Mouse (Mus musculus) forebrain, postnatal 0 days (tissue): ENCODE measurements around the gene Pqlc3. TPM values are rescaled to one million over a fixed set of nuclear protein-coding genes. Genes with fewer than 3 reads are reported as not detected.

Source experiments
- ATAC-seq: fragments of 200-750 bp; cut with Nextera tagmentation; 2 replicates; pipeline ENCODE4 v1.8.0; 2017; ENCODE audit warnings: mild to moderate bottlenecking, moderate library complexity
- DNase-seq: peaks from one replicate; pipeline ENCODE4 v3.0.0-alpha.2; 2015
- H3K27ac ChIP-seq: fragments of 300-500 bp; sonication (generic); 2 replicates; pipeline ENCODE4 v1.5.1; 2014; ENCODE audit warnings: low read depth, mild to moderate bottlenecking, antibody characterized with exemption, low read length, moderate library complexity, mixed read lengths
- H3K27me3 ChIP-seq: fragments of 300-500 bp; sonication (generic); 2 replicates; pipeline ENCODE4 v1.6.1; 2014; ENCODE audit warnings: mild to moderate bottlenecking, low read length, mixed read lengths; ENCODE audit not compliant: insufficient read depth
- H3K36me3 ChIP-seq: fragments of 300-500 bp; sonication (generic); 2 replicates; pipeline ENCODE4 v1.6.1; 2014; ENCODE audit warnings: mild to moderate bottlenecking, moderate library complexity; ENCODE audit not compliant: insufficient read depth
- H3K4me1 ChIP-seq: fragments of 300-500 bp; sonication (generic); 2 replicates; pipeline ENCODE4 v1.6.1; 2014; ENCODE audit warnings: antibody characterized with exemption; ENCODE audit not compliant: insufficient read depth
- H3K4me2 ChIP-seq: fragments of 300-500 bp; sonication (generic); 2 replicates; pipeline ENCODE4 v1.6.1; 2014; ENCODE audit warnings: low read depth, mild to moderate bottlenecking, moderate library complexity
- H3K4me3 ChIP-seq: fragments of 300-500 bp; sonication (generic); 2 replicates; pipeline ENCODE4 v1.5.1; 2014; ENCODE audit warnings: low read depth, low read length, mixed read lengths
- H3K9ac ChIP-seq: fragments of 300-500 bp; sonication (generic); 2 replicates; pipeline ENCODE4 v1.6.1; 2014; ENCODE audit warnings: mild to moderate bottlenecking
- H3K9me3 ChIP-seq: fragments of 300-500 bp; sonication (generic); 2 replicates; pipeline ENCODE4 v1.6.1; 2016; ENCODE audit warnings: low read length
- CTCF ChIP-seq: sonication (generic); IDR thresholded peaks from 2 replicates; pipeline ENCODE4 v1.5.1; 2016; ENCODE audit warnings: antibody characterized with exemption, control low read depth, low read depth
- WGBS: fragments of 180-500 bp; shearing (Covaris S2); extraction: QIAGEN DNeasy Blood & Tissue Kit; methylation state at CpG from one replicate; pipeline ENCODE4 v1.1.7; 2014; 5-methylcytosine and 5-hydroxymethylcytosine counted together
- polyA plus RNA-seq: library from polyadenylated mRNA; unstranded; fragments of >200 nt; fragmentation: Nextera tagmentation; extraction: Ambion mirVana; gene quantifications from 2 replicates; pipeline ENCODE4 v1.2.1, GENCODE M21; 2015
- total RNA-seq: library from RNA; depleted of rRNA; stranded (reverse); fragments of >200 nt; gene quantifications from 2 replicates; pipeline ENCODE4 v1.2.3, GENCODE M21; 2014

Gene Pqlc3
- total and polyA plus RNA-seq, 2 experiments from 2014 or later = 0.86 to 2.0 TPM

DNA sequence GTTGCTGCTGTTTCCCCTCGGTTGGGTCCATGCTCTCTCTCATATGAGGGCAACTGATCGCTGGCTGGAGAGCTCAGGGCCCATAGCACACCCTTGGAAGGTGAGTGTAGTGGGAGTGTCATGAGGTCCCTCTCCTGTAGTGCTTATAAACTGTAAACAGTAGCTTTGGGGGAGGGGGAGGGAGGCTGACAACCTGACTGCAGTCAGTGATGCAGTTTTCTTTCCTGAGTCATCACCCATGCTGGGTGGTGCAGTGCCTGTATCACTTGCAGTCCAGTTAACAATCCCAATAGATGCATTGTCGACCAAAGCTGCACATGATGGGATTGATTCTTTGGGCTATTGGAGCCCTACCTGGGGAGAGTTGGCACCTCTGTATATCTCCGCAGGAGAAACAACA, 1.0 kb upstream of the Pqlc3 start:
- no peak overlapping the region for H3K4me2 ChIP-seq
- H3K9me3 ChIP-seq = no peaks in the 10 kb centered on the region
- H3K36me3 ChIP-seq = no peaks in the 10 kb centered on the region
- 46% methylated on average over 4 of the region's 4 CpGs for WGBS
- H3K9ac ChIP-seq = no peak overlapping the region
- ATAC-seq (no peak), DNase-seq (no peak)
- H3K27ac ChIP-seq = no peak overlapping the region
- no peaks in the 10 kb centered on the region for H3K4me1 ChIP-seq
- TF ChIP-seq CTCF = no peak
- peaks cover 17% of the 10 kb centered on the region for H3K27me3 ChIP-seq
- H3K4me3 ChIP-seq = no peak overlapping the region

DNA sequence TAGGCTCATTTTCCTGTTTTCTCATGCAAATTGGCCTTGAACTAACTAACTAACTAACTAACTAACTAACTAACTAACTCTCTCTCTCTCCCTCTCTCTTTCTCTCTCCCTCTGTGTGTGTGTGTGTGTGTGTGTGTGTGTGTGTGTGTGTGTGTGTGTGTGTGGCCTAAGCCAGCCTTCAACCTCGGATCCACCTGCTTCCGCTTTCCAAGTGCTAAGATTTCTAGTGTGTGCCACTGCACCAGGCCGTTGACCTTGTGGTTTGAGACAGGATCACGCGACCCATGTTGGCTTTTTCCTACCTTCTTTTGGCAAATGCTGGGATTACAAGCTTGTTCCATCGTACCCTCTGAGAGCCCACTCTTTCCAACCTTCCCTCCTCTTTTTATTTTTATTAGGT, 420 bp upstream of the Pqlc3 start:
- Histone ChIP-seq H3K9me3 (no peaks in the 10 kb centered on the region), H3K27me3 (peaks cover 17% of the 10 kb centered on the region), H3K4me1 (no peaks in the 10 kb centered on the region), H3K4me3 (no peak overlapping the region), H3K36me3 (no peaks in the 10 kb centered on the region), H3K4me2 (no peak overlapping the region), H3K9ac (no peak overlapping the region), H3K27ac (no peak overlapping the region)
- no peak for TF ChIP-seq CTCF
- 55% methylated on average over 6 of the region's 6 CpGs for WGBS
- DNase-seq (no peak), ATAC-seq (no peak)

GRCm38 (mm10) chr12:16999146-16999545, 1.1 kb downstream of the Pqlc3 start:
- Histone ChIP-seq H3K36me3 (peaks cover 3% of the 10 kb centered on the region; the same call in 1 of the 2 replicates), H3K27me3 (peaks cover 17% of the 10 kb centered on the region), H3K9ac (0 out of 2 replicates have a peak overlapping the region, but pooled peaks have one; percentile 41), H3K9me3 (no peaks in the 10 kb centered on the region), H3K4me3 (peak overlapping the region; percentile 53), H3K4me1 (no peaks in the 10 kb centered on the region), H3K4me2 (peak overlapping the region; percentile 94), H3K27ac (no peak overlapping the region)
- TF ChIP-seq CTCF = no peak
- ATAC-seq (no peak), DNase-seq (no peak)
- WGBS = 4% methylated on average over 10 of the region's 10 CpGs

DNA sequence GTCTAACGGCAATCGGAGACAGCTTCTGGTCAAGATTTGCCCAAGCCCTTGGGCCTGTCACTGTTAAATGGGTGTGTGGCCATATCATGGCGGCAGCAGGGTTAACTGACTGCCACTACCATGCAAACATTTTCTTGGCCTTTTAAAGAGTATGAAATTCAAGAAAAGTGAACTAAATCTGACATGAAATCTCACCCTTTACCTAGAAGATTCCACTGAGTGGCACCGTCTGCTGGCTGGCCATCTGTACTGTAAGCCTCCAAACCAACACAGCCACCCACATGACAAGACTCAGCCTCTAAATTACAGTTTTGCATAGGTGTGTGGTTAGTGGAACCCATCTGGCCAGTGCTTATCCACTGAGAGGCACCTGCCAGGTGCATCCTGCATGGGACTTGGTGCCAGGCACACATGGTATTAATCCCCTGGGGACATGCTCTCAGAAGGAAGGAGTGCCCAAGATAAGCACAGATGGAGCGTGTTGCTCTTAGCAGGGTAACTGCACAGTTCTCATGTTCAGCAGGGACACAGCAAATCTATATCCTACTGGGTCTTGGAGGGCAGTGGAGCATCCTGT, 3.2 kb downstream of the Pqlc3 start:
- Histone ChIP-seq H3K27ac (no peak overlapping the region), H3K4me1 (no peaks in the 10 kb centered on the region)
- 95% methylated on average over 5 of the region's 5 CpGs for WGBS

GRCm38 (mm10) chr12:16996281-16996680, 3.9 kb downstream of the Pqlc3 start:
- H3K4me1 ChIP-seq = no peaks in the 10 kb centered on the region
- TF ChIP-seq CTCF = no peak
- H3K27ac ChIP-seq = no peak overlapping the region

More for the DNA sequence above, 3.2 kb downstream of the Pqlc3 start:
- ATAC-seq (no peak), DNase-seq (no peak)
- H3K9me3 ChIP-seq = no peaks in the 10 kb centered on the region
- H3K4me3 ChIP-seq = no peak overlapping the region
- peaks cover 17% of the 10 kb centered on the region for H3K27me3 ChIP-seq
- H3K4me2 ChIP-seq = no peak overlapping the region
- no peak for TF ChIP-seq CTCF
- no peak overlapping the region for H3K9ac ChIP-seq
- peaks cover 3% of the 10 kb centered on the region; the same call in 1 of the 2 replicates for H3K36me3 ChIP-seq

GRCm38 (mm10) chr12:16994291-16994690, 5.9 kb downstream of the Pqlc3 start:
- peaks cover 12% of the 10 kb centered on the region for H3K27me3 ChIP-seq
- no peak overlapping the region for H3K9ac ChIP-seq
- H3K4me1 ChIP-seq = no peaks in the 10 kb centered on the region
- H3K4me3 ChIP-seq = no peak overlapping the region
- no peaks in the 10 kb centered on the region for H3K9me3 ChIP-seq
- H3K36me3 ChIP-seq = peaks cover 3% of the 10 kb centered on the region; the same call in 1 of the 2 replicates
- ATAC-seq (no peak), DNase-seq (no peak)
- no peak overlapping the region for H3K4me2 ChIP-seq
- WGBS = 92% methylated on average over 2 of the region's 2 CpGs
- no peak overlapping the region for H3K27ac ChIP-seq
- TF ChIP-seq CTCF = no peak

More at GRCm38 (mm10) chr12:16996281-16996680, 3.9 kb downstream of the Pqlc3 start:
- Histone ChIP-seq H3K36me3 (peaks cover 3% of the 10 kb centered on the region; the same call in 1 of the 2 replicates), H3K9ac (no peak overlapping the region), H3K4me3 (no peak overlapping the region), H3K9me3 (no peaks in the 10 kb centered on the region), H3K27me3 (peaks cover 17% of the 10 kb centered on the region), H3K4me2 (no peak overlapping the region)
- ATAC-seq (no peak), DNase-seq (no peak)
- WGBS = 79% methylated on average over 5 of the region's 5 CpGs

GRCm38 (mm10) chr12:16992355-16992754, 7.9 kb downstream of the Pqlc3 start:
- Histone ChIP-seq H3K4me1 (no peaks in the 10 kb centered on the region), H3K9ac (no peak overlapping the region), H3K36me3 (peaks cover 3% of the 10 kb centered on the region; the same call in 1 of the 2 replicates), H3K27me3 (no peaks in the 10 kb centered on the region), H3K9me3 (no peaks in the 10 kb centered on the region), H3K27ac (no peak overlapping the region), H3K4me3 (no peak overlapping the region), H3K4me2 (no peak overlapping the region)
- no peak for ATAC-seq
- no peak for TF ChIP-seq CTCF
- no peak for DNase-seq
- WGBS = 67% methylated on average over 2 of the region's 2 CpGs
